Mouse (Mus musculus) ovary, postnatal 36 days (tissue): Measurements from ENCODE around the gene Zfand2a.

Source experiments
- DNase-seq: peaks from one replicate; pipeline ENCODE4 v3.0.0; 2022; ENCODE audit warnings: low spot score, mixed read lengths

Gene Zfand2a

DNA sequence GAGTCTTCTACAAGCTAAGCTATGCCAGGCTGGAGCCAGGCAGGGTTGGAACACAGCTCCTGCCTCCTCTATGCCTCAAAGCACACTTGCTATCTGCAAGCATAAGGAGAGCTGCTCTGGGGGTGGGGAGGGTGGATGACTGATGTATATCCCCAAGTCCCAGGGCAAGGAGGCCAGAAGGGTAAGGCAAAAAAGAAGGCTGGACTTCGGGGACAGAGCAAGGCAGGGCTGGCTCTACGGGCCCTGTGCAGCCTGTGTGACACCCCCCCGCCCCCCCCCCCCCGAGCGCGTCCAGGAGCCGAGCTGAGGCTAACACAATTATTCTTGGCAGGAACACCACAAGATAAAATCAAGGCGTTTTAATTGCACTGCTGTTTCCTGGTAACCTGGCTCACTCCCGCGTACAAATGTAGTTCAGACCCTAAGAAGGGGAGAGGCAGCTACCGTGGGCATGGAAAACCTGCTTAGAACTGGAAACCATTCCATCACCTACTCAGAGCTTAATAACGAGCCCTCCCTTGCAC lies 54.5 kb downstream of the Zfand2a start:
- DNase-seq = no peak

- DNase-seq = no peak
These were observed 56.4 kb downstream of the Zfand2a start for GRCm38 (mm10) chr5:139427989-139428388.

DNA sequence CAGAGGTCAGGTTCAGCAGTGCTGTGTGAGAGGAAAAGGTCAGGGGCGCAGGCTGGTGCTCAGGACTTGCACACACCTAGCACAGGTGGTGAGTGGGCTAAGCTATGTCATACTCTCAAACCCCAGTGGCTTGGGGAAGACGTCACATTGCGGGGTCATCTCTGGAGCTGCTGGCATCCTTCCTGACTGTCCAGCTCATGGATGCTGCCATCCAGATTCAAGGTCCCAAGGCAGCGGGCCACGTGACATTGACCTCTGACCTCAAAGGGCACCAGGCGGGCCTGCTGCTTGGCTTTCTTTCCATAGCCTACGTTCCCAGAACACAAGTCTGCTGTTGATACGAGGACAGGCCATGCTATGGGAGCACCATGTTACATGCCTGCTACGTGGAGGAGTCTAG lies 57.3 kb downstream of the Zfand2a start:
- no peak for DNase-seq

DNA sequence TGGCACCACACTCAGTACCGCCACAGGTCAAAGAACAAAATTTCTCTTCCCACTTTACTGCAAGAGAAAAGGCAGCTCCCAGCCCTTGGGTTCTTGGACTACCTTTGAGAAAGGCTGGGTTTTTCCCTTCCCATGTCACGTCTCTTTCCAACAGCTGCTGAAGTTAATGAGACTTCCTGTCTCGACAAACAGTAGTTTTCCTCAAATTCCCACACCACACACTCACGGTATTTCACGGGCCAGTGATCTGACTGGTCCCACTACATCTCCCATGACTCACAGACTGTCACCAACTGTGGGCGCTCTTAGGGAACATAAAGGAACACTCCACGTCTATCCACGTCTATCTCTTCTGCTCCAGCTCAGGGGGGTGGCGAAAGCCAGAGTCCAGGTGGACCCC lies 59.2 kb downstream of the Zfand2a start:
- no peak for DNase-seq

DNA sequence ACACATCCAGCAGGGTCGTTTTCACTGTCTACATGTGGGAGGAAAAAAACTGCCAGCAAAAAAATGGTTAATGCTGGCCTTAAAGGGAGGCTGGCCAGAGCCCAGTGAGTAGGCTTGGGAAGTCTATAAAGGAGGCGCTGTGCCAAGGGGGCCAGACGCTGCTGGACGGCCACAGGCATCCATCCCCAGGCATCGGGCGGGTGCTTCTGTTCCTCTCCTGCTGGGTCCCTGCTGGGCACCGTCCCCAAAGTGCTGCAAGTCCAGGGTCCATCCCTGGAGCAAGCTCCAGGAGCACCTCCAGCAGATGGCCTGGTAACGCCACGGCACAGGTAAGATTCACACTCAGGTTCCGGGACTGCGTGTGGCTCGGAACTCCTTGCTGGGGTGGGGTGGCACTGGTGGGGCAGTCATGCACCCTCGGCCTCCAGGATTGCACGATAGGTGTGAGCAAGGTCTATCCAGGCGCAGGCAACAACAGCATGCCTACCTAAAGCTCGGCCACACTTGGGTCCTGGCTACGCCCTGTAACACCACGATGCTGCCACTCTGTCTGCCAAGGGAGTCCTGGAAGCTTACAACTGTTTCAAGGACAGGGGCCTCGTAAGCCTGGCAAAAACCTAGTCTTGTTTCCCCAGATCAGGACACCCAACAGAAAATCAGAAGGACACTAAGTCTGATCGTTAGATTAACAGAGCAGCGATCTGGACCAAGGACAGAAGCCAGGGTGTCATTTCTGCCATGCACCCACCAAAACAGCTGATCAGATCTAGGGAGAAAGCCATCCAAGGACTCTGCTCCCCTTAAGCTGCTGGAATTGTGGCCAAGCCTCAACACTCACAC lies 61.1 kb downstream of the Zfand2a start, which contains the start of gene Gper1:
TSS of gene Gper1 (plus strand) at position 126 of the 840 bp plus-strand sequence.
- DNase-seq = peak; percentile 49
